Mouse (Mus musculus) intestine, embryonic 14.5 days (tissue): ENCODE measurements around the gene Rxrg. TPM values are rescaled to one million over a fixed set of nuclear protein-coding genes. Genes with fewer than 3 reads are reported as not detected.

ENCODE experiments used
- ATAC-seq: fragments of 200-750 bp; cut with Nextera tagmentation; replicated peaks from 2 replicates; pipeline ENCODE4 v1.8.0; 2017; ENCODE audit warnings: low read depth, moderate number of reproducible peaks, moderate TSS enrichment, moderate library complexity; ENCODE audit not compliant: low FRiP score, low TSS enrichment
- DNase-seq: peaks from one replicate; pipeline ENCODE4 v3.0.0-alpha.2; 2018; ENCODE audit warnings: low spot score
- H3K27ac ChIP-seq: fragments of 300-500 bp; sonication (generic); 2 replicates; pipeline ENCODE4 v1.5.1; 2014; ENCODE audit warnings: low read depth, mild to moderate bottlenecking, control low read depth
- H3K27me3 ChIP-seq: fragments of 300-500 bp; sonication (generic); replicated peaks from 2 replicates; pipeline ENCODE4 v1.6.1; 2014; ENCODE audit warnings: low read length, control low read depth; ENCODE audit not compliant: control insufficient read depth, insufficient read depth
- H3K36me3 ChIP-seq: fragments of 300-500 bp; sonication (generic); 2 replicates; pipeline ENCODE4 v1.6.1; 2014; ENCODE audit warnings: low read length, control low read depth; ENCODE audit not compliant: control insufficient read depth, insufficient read depth
- H3K4me1 ChIP-seq: fragments of 300-500 bp; sonication (generic); replicated peaks from 2 replicates; pipeline ENCODE4 v1.6.1; 2014; ENCODE audit warnings: low read length, control low read depth, mixed read lengths; ENCODE audit not compliant: control insufficient read depth, insufficient read depth
- H3K4me2 ChIP-seq: fragments of 300-500 bp; sonication (generic); 2 replicates; pipeline ENCODE4 v1.6.1; 2014; ENCODE audit warnings: low read length
- H3K4me3 ChIP-seq: fragments of 300-500 bp; sonication (generic); 2 replicates; pipeline ENCODE4 v1.5.1; 2014; ENCODE audit warnings: low read depth, low read length, control low read depth, mixed read lengths
- H3K9ac ChIP-seq: fragments of 300-500 bp; sonication (generic); 2 replicates; pipeline ENCODE4 v1.6.1; 2014; ENCODE audit warnings: mild to moderate bottlenecking, low read length
- H3K9me3 ChIP-seq: fragments of 300-500 bp; sonication (generic); 2 replicates; pipeline ENCODE4 v1.6.1; 2016; ENCODE audit warnings: low read length, control low read depth; ENCODE audit not compliant: control insufficient read depth
- WGBS: fragments of 180-500 bp; shearing (Covaris S2); extraction: QIAGEN DNeasy Blood & Tissue Kit; methylation state at CpG from one replicate; pipeline ENCODE4 v1.1.7; 2014; 5-methylcytosine and 5-hydroxymethylcytosine counted together
- polyA plus RNA-seq: library from polyadenylated mRNA; unstranded; fragments of >200 nt; fragmentation: Nextera tagmentation; extraction: Ambion mirVana; gene quantifications from 2 replicates; pipeline ENCODE4 v1.2.1, GENCODE M21; 2014

Gene Rxrg
- polyA plus RNA-seq, 1 experiment from 2014 or later, result 1.5 TPM

DNA sequence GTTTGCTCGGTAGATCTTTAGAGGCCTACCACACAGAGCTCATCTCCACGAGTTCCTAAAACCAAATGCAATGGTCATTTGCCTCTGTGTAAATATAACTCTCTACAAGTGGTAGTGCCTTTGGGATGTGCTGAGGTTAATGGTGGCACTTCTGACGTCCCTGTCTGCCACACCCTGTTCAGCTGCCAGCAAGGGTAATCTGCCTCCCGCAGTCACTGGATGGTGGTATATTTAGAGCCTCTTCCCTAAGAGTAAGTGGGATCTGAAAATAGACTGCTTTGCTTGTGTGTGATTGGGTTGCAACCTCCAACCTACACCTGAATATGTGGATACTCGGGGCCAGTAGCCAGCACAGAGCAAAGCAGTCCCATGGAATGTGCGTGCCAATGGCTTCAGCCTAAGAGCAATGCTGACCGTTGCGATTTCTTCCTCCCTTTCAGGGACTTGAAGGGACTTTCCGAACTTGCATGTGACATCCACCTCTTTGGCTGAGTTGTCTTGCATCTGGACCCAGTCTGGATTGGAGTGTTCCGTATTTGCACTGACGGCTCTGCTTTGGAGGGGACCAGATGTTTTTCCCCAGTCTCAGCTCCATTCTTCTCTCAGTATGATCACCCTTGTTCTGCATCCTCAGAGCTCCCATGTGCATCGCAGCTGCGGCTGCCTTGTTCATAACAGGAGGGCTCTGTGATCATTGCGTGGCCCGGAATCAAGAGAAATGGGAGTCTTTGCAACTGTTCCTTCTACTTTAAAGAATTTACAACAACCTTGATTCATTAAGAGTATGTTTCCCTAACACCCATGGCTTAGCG is 9.2 kb upstream of the Rxrg start:
- no peak for ATAC-seq
- 87% methylated on average over 16 of the region's 16 CpGs for WGBS
- no peaks in the 10 kb centered on the region for H3K4me1 ChIP-seq
- H3K9ac ChIP-seq, result no peak overlapping the region
- H3K4me3 ChIP-seq, result no peak overlapping the region
- no peaks in the 10 kb centered on the region for H3K27me3 ChIP-seq
- DNase-seq, result peak; percentile 29
- no peaks in the 10 kb centered on the region for H3K9me3 ChIP-seq
- H3K4me2 ChIP-seq, result no peak overlapping the region
- no peak overlapping the region for H3K27ac ChIP-seq
- H3K36me3 ChIP-seq, result no peaks in the 10 kb centered on the region

DNA sequence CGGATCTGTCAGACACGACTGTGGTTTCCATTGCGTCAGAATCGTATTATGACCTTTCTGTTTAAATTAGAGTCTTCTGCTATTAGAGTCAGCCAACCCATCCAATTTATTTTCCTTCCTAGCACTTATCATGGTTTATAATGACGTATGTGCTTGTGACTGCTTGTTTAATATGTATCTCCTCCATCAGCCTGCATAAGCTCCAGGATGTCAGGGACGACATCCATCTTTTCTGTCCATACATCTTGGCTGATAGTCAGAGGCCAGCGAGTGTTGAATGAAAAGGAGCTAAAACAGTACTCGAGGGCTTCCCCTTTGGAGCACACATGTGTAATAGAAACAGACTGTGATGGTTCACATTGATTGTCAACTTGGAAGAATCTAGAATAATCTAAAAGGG is 6.0 kb upstream of the Rxrg start:
- H3K36me3 ChIP-seq, result no peaks in the 10 kb centered on the region
- H3K4me2 ChIP-seq, result no peak overlapping the region
- no peak overlapping the region for H3K4me3 ChIP-seq
- no peak overlapping the region for H3K9ac ChIP-seq
- 0 out of 2 replicates have a peak, but pooled peaks cover 4% of the 10 kb centered on the region for H3K27me3 ChIP-seq
- H3K27ac ChIP-seq, result no peak overlapping the region
- H3K4me1 ChIP-seq, result no peaks in the 10 kb centered on the region
- DNase-seq (no peak), ATAC-seq (no peak)
- WGBS, result 52% methylated on average over 8 of the region's 8 CpGs
- no peaks in the 10 kb centered on the region for H3K9me3 ChIP-seq

DNA sequence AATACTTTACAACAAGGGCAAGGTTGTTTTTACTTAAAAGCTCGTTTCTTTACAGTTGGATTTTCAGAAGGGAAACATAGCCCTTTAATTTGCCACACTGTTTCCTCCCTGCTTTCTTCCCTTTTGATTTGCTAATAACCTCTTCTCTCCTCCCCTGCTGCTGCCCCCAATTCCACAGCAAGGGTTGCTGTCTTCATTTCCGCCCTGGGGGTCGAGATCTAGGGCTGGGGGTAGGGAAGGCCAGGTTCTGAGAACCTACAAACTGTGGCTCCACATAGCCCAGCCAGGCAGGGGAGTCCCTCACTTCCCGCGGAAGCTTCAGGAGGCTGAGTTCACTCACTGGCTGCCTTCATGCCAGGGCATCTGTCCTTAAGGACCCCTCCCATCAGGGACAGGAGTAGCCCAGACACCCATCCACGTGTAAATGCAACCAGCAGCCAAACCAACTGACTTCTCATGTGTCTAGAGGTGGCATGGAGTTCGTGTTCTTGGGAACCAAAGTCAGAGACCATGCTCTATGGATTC is 1.1 kb downstream of the Rxrg start:
- H3K27ac ChIP-seq, result no peak overlapping the region
- H3K36me3 ChIP-seq, result no peaks in the 10 kb centered on the region
- H3K27me3 ChIP-seq, result peaks cover 21% of the 10 kb centered on the region
- H3K4me1 ChIP-seq, result no peaks in the 10 kb centered on the region; the same call in 1 of the 2 replicates
- ATAC-seq (no peak), DNase-seq (no peak)
- no peak overlapping the region for H3K4me3 ChIP-seq
- H3K9me3 ChIP-seq, result no peaks in the 10 kb centered on the region
- H3K9ac ChIP-seq, result no peak overlapping the region
- H3K4me2 ChIP-seq, result peak overlapping the region; percentile 71
- WGBS, result 22% methylated on average over 7 of the region's 7 CpGs

DNA sequence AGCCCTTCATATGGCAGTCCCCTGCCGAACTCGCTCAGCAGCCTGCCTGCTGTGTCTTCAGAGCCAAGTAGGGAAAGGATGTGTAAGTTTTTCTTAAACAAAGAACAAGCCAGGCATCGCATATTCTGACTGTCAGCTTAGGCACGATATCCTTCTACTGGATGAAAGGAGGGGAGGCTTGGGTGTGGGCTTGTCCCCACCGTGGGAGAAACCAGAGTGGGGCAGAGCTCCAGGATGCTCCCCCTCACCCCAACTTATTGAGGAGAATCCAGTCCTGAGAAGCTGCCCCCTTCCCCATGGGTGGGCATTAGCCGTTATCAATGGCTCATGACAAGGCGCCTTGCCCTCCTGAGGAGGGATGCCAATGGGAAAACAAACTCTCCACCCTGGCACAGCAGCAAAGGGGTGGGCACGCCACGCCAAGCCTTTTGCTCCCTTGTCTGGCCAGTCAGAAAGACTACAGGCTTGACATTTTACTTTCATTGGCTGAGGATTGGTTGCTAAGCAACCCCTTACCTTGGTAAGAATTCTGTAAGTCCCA is 10.1 kb downstream of the Rxrg start:
- Histone ChIP-seq H3K9me3 (no peaks in the 10 kb centered on the region), H3K4me2 (no peak overlapping the region), H3K36me3 (no peaks in the 10 kb centered on the region), H3K9ac (no peak overlapping the region), H3K4me1 (no peaks in the 10 kb centered on the region), H3K27ac (no peak overlapping the region), H3K4me3 (no peak overlapping the region), H3K27me3 (no peaks in the 10 kb centered on the region)
- ATAC-seq, result no peak
- no peak for DNase-seq
- 50% methylated on average over 9 of the region's 9 CpGs for WGBS

DNA sequence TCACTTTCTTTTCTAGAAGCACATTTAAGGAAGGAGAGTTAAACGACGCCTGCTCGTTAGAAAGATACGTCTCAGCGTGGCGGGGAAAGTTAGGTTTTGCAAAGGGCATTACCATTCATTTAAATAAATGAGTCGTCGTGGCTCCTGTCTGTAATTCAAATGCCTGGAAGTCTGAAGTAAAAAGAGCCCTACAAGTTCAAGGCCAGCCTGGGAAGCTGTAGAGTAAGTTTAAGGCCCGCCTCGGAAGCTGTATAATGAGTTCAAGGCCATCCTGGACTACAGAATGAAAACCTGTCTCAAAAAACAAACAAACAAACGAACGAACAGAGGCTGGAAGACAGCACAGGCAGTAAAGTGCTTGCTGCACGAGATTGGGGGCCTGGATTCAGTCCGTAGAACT is 18.9 kb downstream of the Rxrg start:
- no peaks in the 10 kb centered on the region for H3K36me3 ChIP-seq
- DNase-seq, result no peak
- H3K4me2 ChIP-seq, result no peak overlapping the region
- no peaks in the 10 kb centered on the region for H3K4me1 ChIP-seq
- H3K27ac ChIP-seq, result no peak overlapping the region
- no peak for ATAC-seq
- no peak overlapping the region for H3K9ac ChIP-seq
- H3K9me3 ChIP-seq, result no peaks in the 10 kb centered on the region
- H3K27me3 ChIP-seq, result no peaks in the 10 kb centered on the region
- WGBS, result 77% methylated on average over 14 of the region's 14 CpGs
- no peak overlapping the region for H3K4me3 ChIP-seq

DNA sequence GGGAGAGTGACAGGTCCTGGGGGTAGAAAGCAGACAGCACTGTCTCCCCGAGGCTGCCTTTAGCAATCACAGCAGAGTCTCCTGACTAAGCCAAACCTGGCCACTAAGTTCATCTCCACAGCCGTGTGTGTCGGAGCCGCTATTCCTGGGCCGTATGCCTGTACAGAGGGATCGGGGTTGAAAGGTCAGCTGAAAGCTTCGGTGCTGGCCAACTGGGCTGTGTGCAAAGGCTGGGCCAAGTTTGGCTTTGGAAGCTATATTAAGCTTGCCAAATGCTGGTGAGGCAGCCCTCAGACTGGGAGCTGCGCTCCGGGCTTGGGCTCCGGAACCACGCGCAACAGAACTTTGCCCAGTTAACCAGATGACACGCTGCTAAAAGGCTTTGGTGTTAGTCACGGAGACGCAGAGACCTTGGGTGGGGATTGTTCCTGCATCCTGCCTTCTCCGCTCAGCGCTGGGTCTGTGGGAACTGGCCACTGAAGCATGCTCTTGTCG is 19.9 kb downstream of the Rxrg start:
- Histone ChIP-seq H3K27ac (no peak overlapping the region), H3K4me1 (no peaks in the 10 kb centered on the region), H3K36me3 (no peaks in the 10 kb centered on the region), H3K9ac (no peak overlapping the region), H3K9me3 (no peaks in the 10 kb centered on the region), H3K4me3 (no peak overlapping the region), H3K4me2 (no peak overlapping the region), H3K27me3 (no peaks in the 10 kb centered on the region)
- DNase-seq (no peak), ATAC-seq (no peak)
- WGBS, result 74% methylated on average over 18 of the region's 18 CpGs

DNA sequence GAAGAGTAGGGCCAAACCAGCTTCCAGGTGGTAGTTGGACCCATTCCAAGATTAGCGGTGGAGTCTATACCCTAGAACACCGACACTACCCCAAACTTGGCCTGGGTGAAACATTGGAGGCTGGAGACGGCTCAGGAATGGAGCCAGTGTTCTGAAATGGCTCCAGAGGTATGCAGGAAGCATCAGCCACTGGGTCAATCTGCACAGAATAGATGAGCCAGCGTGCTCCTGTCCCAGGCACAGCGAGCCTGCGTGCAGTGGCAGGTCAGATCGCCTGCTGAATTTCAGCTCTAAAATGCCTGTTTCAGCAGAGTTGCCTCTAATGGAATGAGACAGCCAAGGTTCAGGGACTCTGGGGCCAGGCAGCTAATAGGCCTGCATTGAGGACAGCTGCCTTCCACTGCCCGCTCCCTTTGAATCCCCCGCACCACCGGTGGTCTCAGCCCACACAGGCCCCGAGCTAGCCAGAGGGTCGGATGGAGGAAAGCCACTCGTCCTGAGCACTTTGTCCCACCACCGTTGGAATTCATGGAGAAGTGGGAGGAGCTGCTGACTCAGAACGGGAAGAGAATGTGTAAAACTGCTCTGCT is 22.1 kb downstream of the Rxrg start:
- H3K4me2 ChIP-seq, result no peak overlapping the region
- H3K9ac ChIP-seq, result no peak overlapping the region
- no peaks in the 10 kb centered on the region for H3K4me1 ChIP-seq
- H3K36me3 ChIP-seq, result no peaks in the 10 kb centered on the region
- H3K9me3 ChIP-seq, result no peaks in the 10 kb centered on the region
- no peak overlapping the region for H3K27ac ChIP-seq
- H3K4me3 ChIP-seq, result no peak overlapping the region
- no peak for ATAC-seq
- DNase-seq, result no peak
- 61% methylated on average over 15 of the region's 15 CpGs for WGBS
- no peaks in the 10 kb centered on the region for H3K27me3 ChIP-seq

DNA sequence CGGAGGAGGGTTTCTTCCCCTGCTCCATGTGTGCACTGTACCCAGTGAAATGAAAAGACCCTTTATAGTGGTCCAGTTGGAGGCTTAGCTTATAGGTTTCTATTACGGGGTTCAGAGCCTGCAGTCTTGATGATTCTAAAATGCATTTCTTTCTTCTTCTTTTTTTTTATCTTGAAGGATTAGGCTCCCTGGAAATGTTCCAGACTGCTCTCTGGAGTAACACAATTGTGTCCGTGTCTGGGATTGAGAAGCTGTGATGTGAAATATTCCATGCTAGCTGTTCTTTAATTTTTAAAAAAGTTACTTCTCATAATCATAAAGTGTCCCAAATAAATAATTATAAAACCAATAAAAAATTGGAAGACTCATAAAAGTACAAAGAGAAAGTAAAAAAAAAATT is 26.9 kb downstream of the Rxrg start:
- no peak overlapping the region for H3K27ac ChIP-seq
- ATAC-seq, result no peak
- H3K36me3 ChIP-seq, result no peaks in the 10 kb centered on the region

More for the DNA sequence above, 26.9 kb downstream of the Rxrg start:
- no peak for DNase-seq
- Histone ChIP-seq H3K4me2 (no peak overlapping the region), H3K4me3 (no peak overlapping the region), H3K4me1 (no peaks in the 10 kb centered on the region), H3K9me3 (no peaks in the 10 kb centered on the region), H3K9ac (no peak overlapping the region), H3K27me3 (no peaks in the 10 kb centered on the region)
- WGBS, result 61% methylated on average over 3 of the region's 3 CpGs
